Mouse (Mus musculus): ENCODE measurements around the gene Gsc.
A peak's percentile ranks its signal among the peaks of the same experiment; 100 is the strongest.
"Not testable (repeated sequence)": the region's sequence is repeated elsewhere in the genome, so short reads cannot be mapped to it uniquely, and the experiment has no call there.

Gene Gsc

GRCm38 (mm10) chr12:104453002-104453401 lies 20.1 kb downstream of the Gsc start:
- DNase-seq (ENCODE audit: low spot score in 2 of 2) = no peak

GRCm38 (mm10) chr12:104450257-104450656 lies 22.9 kb downstream of the Gsc start:
- DNase-seq (ENCODE audit: low spot score in 2 of 2) = no peak

GRCm38 (mm10) chr12:104448099-104448498 lies 25.0 kb downstream of the Gsc start:
- DNase-seq (ENCODE audit: low spot score in 2 of 2) = peak in 1 of 2 experiments; percentile 10

- DNase-seq (ENCODE audit: low spot score in 2 of 2) = not testable (repeated sequence)
Observed at GRCm38 (mm10) chr12:104447056-104447455, 26.1 kb downstream of the Gsc start.

- no peak for DNase-seq (ENCODE audit: low spot score in 2 of 2)
Observed at GRCm38 (mm10) chr12:104443716-104444115, 29.4 kb downstream of the Gsc start.

- peak; percentile 4 to 25 for DNase-seq (ENCODE audit: low spot score in 2 of 2)
Observed at GRCm38 (mm10) chr12:104440087-104440760, 32.9 kb downstream of the Gsc start.

- no peak for DNase-seq (ENCODE audit: low spot score in 2 of 2)
Observed at GRCm38 (mm10) chr12:104433951-104434735, 39.0 kb downstream of the Gsc start.

GRCm38 (mm10) chr12:104433214-104433613 lies 39.9 kb downstream of the Gsc start:
- no peak for DNase-seq (ENCODE audit: low spot score in 2 of 2)

GRCm38 (mm10) chr12:104431359-104431758 lies 41.8 kb downstream of the Gsc start:
- DNase-seq (ENCODE audit: low spot score in 2 of 2) = no peak

GRCm38 (mm10) chr12:104426915-104427314 lies 46.2 kb downstream of the Gsc start:
- no peak for DNase-seq (ENCODE audit: low spot score in 2 of 2)

- DNase-seq (ENCODE audit: low spot score in 2 of 2) = no peak
Observed at GRCm38 (mm10) chr12:104425591-104425990, 47.5 kb downstream of the Gsc start.

- no peak for DNase-seq (ENCODE audit: low spot score in 2 of 2)
Observed at GRCm38 (mm10) chr12:104422615-104423392, 50.3 kb downstream of the Gsc start.
